51 mouse cellular contexts compared by ENCODE assay signal in genomic region chr2:154758454-154758853, GRCm38 (mm10). TPM values are rescaled to one million over a fixed set of nuclear protein-coding genes. Genes with fewer than 3 reads are reported as not detected.
"Had no signal": no experiment of that assay in that cellular context is flagged by ENCODE, and none has a peak within 500 bp of the region (broad histone marks: within the 10 kb centered on the region; RNA-seq: fewer than 3 reads in every experiment).

No protein-coding gene starts in this region.

- DNase-seq: heart, postnatal 10 days; heart, postnatal 14 days; heart, postnatal 36 days; heart, postnatal 4 days; kidney, adult 11 months; kidney, adult 18-20 months; kidney, adult 2 months; kidney, adult 8-10 months; kidney, adult 9 months; kidney, postnatal 10 days; kidney, postnatal 14 days; kidney, postnatal 25 days; kidney, postnatal 36 days; kidney, postnatal 4 days; layer of hippocampus, adult 9-11 months; layer of hippocampus, postnatal 36 days had no signal

- H3K4me2 ChIP-seq: heart, embryonic 11.5 days; heart, embryonic 12.5 days; heart, embryonic 13.5 days; heart, embryonic 15.5 days; hindbrain, embryonic 12.5 days; hindbrain, embryonic 13.5 days; hindbrain, embryonic 14.5 days; hindbrain, embryonic 15.5 days; intestine, embryonic 15.5 days; kidney, embryonic 15.5 days had no signal

- H3K36me3 ChIP-seq: heart, embryonic 12.5 days; heart, embryonic 13.5 days; heart, embryonic 15.5 days; hindbrain, embryonic 10.5 days; hindbrain, embryonic 12.5 days; hindbrain, embryonic 13.5 days; hindbrain, embryonic 15.5 days; intestine, embryonic 15.5 days; kidney, embryonic 15.5 days had no signal

- H3K9me3 ChIP-seq: heart, embryonic 12.5 days; heart, embryonic 13.5 days; heart, embryonic 15.5 days; hindbrain, embryonic 13.5 days; hindbrain, embryonic 15.5 days; intestine, embryonic 15.5 days; kidney, embryonic 15.5 days had no signal

- H3K4me3 ChIP-seq: heart, embryonic 12.5 days; heart, embryonic 13.5 days; heart, embryonic 15.5 days; hindbrain, embryonic 10.5 days; hindbrain, embryonic 12.5 days; hindbrain, embryonic 13.5 days; hindbrain, embryonic 15.5 days; intestine, embryonic 15.5 days; kidney, embryonic 15.5 days; layer of hippocampus, adult 2 months; left cerebral cortex, adult 2 months had no signal

- H3K27me3 ChIP-seq: heart, embryonic 12.5 days; heart, embryonic 13.5 days; heart, embryonic 15.5 days; hindbrain, embryonic 12.5 days; hindbrain, embryonic 13.5 days; hindbrain, embryonic 15.5 days; intestine, embryonic 15.5 days; kidney, embryonic 15.5 days had no signal

- H3K9ac ChIP-seq: heart, embryonic 12.5 days; heart, embryonic 13.5 days; heart, embryonic 15.5 days; hindbrain, embryonic 12.5 days; hindbrain, embryonic 13.5 days; hindbrain, embryonic 14.5 days; hindbrain, embryonic 15.5 days; intestine, embryonic 15.5 days; kidney, embryonic 15.5 days had no signal

- H3K4me1 ChIP-seq: hindbrain, embryonic 10.5 days; hindbrain, embryonic 12.5 days; hindbrain, embryonic 15.5 days had no signal

- H3K27ac ChIP-seq: heart, embryonic 13.5 days; heart, embryonic 15.5 days; hindbrain, embryonic 10.5 days; hindbrain, embryonic 12.5 days; hindbrain, embryonic 13.5 days; hindbrain, embryonic 14.5 days; hindbrain, embryonic 15.5 days; hindbrain, postnatal 0 days; intestine, embryonic 15.5 days; kidney, embryonic 15.5 days; kidney, postnatal 0 days; layer of hippocampus, adult 2 months; left cerebral cortex, adult 2 months had no signal

RNA-seq across cellular contexts. Expression of gene Gm14214, which starts 11.4 kb away (rescaled TPM):
- total RNA-seq: heart, postnatal 10 days; heart, postnatal 14 days; heart, postnatal 25 days; heart, postnatal 36 days; heart, postnatal 4 days; hematopoietic stem cell, adult 5-6 weeks; hindbrain, postnatal 0 days; layer of hippocampus, adult 18-20 months; layer of hippocampus, adult 2 months; layer of hippocampus, adult 8-10 months; layer of hippocampus, postnatal 10 days; layer of hippocampus, postnatal 14 days; layer of hippocampus, postnatal 25 days; layer of hippocampus, postnatal 36 days; left cerebral cortex, adult 18-20 months; left cerebral cortex, adult 2 months had no signal
- polyA plus RNA-seq: heart, embryonic 11.5 days; heart, embryonic 12.5 days; heart, embryonic 13.5 days; heart, embryonic 14.5 days; heart, embryonic 15.5 days; heart, embryonic 16.5 days; heart, postnatal 0 days; hindbrain, embryonic 10.5 days; hindbrain, embryonic 11.5 days; hindbrain, embryonic 12.5 days; hindbrain, embryonic 13.5 days; hindbrain, embryonic 14.5 days; hindbrain, embryonic 15.5 days; hindbrain, embryonic 16.5 days; hindbrain, postnatal 0 days; inflammation-experienced regulatory T-cells, adult 6 months; intestine, embryonic 14.5 days; intestine, embryonic 15.5 days; intestine, embryonic 16.5 days; intestine, postnatal 0 days; kidney, adult 2 months; kidney, embryonic 14.5 days; kidney, embryonic 15.5 days; kidney, embryonic 16.5 days; kidney, postnatal 0 days; large intestine, adult 2 months had no signal

RNA-seq across cellular contexts. Expression of gene a, which starts 32.7 kb away (rescaled TPM):
- total RNA-seq: heart, postnatal 10 days; heart, postnatal 14 days; heart, postnatal 25 days; heart, postnatal 36 days; heart, postnatal 4 days; hematopoietic stem cell, adult 5-6 weeks; hindbrain, postnatal 0 days; layer of hippocampus, adult 18-20 months; layer of hippocampus, adult 2 months; layer of hippocampus, adult 8-10 months; layer of hippocampus, postnatal 25 days; layer of hippocampus, postnatal 36 days; left cerebral cortex, adult 18-20 months; left cerebral cortex, adult 2 months had no signal
- polyA plus RNA-seq: heart, embryonic 12.5 days; heart, embryonic 14.5 days; heart, postnatal 0 days; inflammation-experienced regulatory T-cells, adult 6 months; intestine, embryonic 16.5 days; kidney, adult 2 months; kidney, embryonic 14.5 days had no signal
